ENCODE assay signal across 10 mouse cellular contexts in genomic region chr2:60807341-60808195, GRCm38 (mm10).
A peak's percentile ranks its signal among the peaks of the same experiment; 100 is the strongest.
DNase-seq lines count a peak whose midpoint lies in the region; ATAC-seq and TF ChIP-seq lines count a peak whose summit lies in the region.
"Had no signal": no experiment of that assay in that cellular context is flagged by ENCODE, and none has a peak within 500 bp of the region (broad histone marks: within the 10 kb centered on the region; RNA-seq: fewer than 3 reads in every experiment).

No protein-coding gene starts in this region.

- ATAC-seq in kidney, embryonic 15.5 days (replicated peaks; ENCODE audit: low FRiP score) = peak; percentile 47; the same call in 1 of the 2 replicates
- ATAC-seq in limb, embryonic 15.5 days (ENCODE audit: insufficient number of reproducible peaks, low FRiP score, low TSS enrichment, low read depth) = no peak
- ATAC-seq: midbrain, embryonic 13.5 days had no signal

- in situ Hi-C loops in ES-E14 (cut with MboI; ENCODE audit: low sequenced_read_pairs in 2 of 2, unreplicated experiment in 2 of 2) = no loop called here

- H3K36me3 ChIP-seq in kidney, embryonic 15.5 days = no peaks in the 10 kb centered on the region
- H3K36me3 ChIP-seq in ES-E14 (ENCODE audit: control insufficient read depth, insufficient read depth, low read length, poor library complexity, severe bottlenecking) = no peaks in the 10 kb centered on the region
- H3K36me3 ChIP-seq in limb, embryonic 15.5 days = no peaks in the 10 kb centered on the region
- H3K36me3 ChIP-seq: midbrain, embryonic 13.5 days had no signal

- H3K4me2 ChIP-seq in kidney, embryonic 15.5 days = no peak overlapping the region
- no peak overlapping the region for H3K4me2 ChIP-seq in limb, embryonic 15.5 days
- H3K4me2 ChIP-seq: midbrain, embryonic 13.5 days had no signal

- H3K9me3 ChIP-seq in kidney, embryonic 15.5 days (replicated peaks) = no peaks in the 10 kb centered on the region
- no peaks in the 10 kb centered on the region for H3K9me3 ChIP-seq in ES-E14 (ENCODE audit: control insufficient read depth, insufficient read depth, low read depth, low read length)
- H3K9me3 ChIP-seq in limb, embryonic 15.5 days = no peaks in the 10 kb centered on the region
- H3K9me3 ChIP-seq: midbrain, embryonic 13.5 days had no signal

- no peak for DNase-seq in kidney, adult 11 months
- no peak for DNase-seq in ES-E14 (ENCODE audit: low read depth, low spot score)
- DNase-seq in frontal cortex, postnatal 10 days (ENCODE audit: low spot score in 2 of 2) = no peak
- DNase-seq in spleen, adult 12 weeks (ENCODE audit: low spot score) = no peak
- DNase-seq in frontal cortex, adult 2 months (ENCODE audit: extremely low spot score in 1 of 2, low spot score in 1 of 2) = no peak
- DNase-seq: kidney, postnatal 10 days had no signal

- H3K9ac ChIP-seq in kidney, embryonic 15.5 days = no peak overlapping the region
- peak overlapping the region; percentile 20; the same call in 1 of the 2 replicates for H3K9ac ChIP-seq in ES-E14 (ENCODE audit: insufficient read depth, low read depth, low read length, poor library complexity, severe bottlenecking)
- no peak overlapping the region for H3K9ac ChIP-seq in limb, embryonic 15.5 days
- H3K9ac ChIP-seq: midbrain, embryonic 13.5 days had no signal

- H3K4me3 ChIP-seq in kidney, embryonic 15.5 days (replicated peaks) = no peak overlapping the region
- no peak overlapping the region for H3K4me3 ChIP-seq in ES-E14 (ENCODE audit: insufficient read depth in 1 of 2, low read depth in 1 of 2, low read length in 2 of 2, poor library complexity in 1 of 2, severe bottlenecking in 1 of 2)
- H3K4me3 ChIP-seq in brown adipose tissue, adult 24 weeks (ENCODE audit: insufficient read depth, low read depth, low read length) = no peak overlapping the region
- no peak overlapping the region for H3K4me3 ChIP-seq in limb, embryonic 15.5 days
- H3K4me3 ChIP-seq: midbrain, embryonic 13.5 days had no signal

- H3K4me1 ChIP-seq in kidney, embryonic 15.5 days = peaks cover 74% of the 10 kb centered on the region
- peaks cover 11 to 21% of the 10 kb centered on the region in 2 experiments for H3K4me1 ChIP-seq in ES-E14 (ENCODE audit: control insufficient read depth in 2 of 2, insufficient read depth in 2 of 2, low read length in 2 of 2, poor library complexity in 1 of 2)
- H3K4me1 ChIP-seq in brown adipose tissue, adult 24 weeks (ENCODE audit: control insufficient read depth, insufficient read depth, insufficient read length, low read length) = peaks cover 53% of the 10 kb centered on the region
- H3K4me1 ChIP-seq in limb, embryonic 15.5 days = peaks cover 39% of the 10 kb centered on the region

- WGBS in kidney, embryonic 15.5 days = 44% methylated on average over 11 of the region's 11 CpGs
- WGBS in limb, embryonic 15.5 days = 43% methylated on average over 11 of the region's 11 CpGs

- peak overlapping the region; percentile 55 for H3K27ac ChIP-seq in kidney, embryonic 15.5 days
- H3K27ac ChIP-seq in ES-E14 (ENCODE audit: insufficient read depth, low read depth, low read length, poor library complexity, severe bottlenecking) = no peak overlapping the region; the same call in 1 of the 2 replicates
- peak overlapping the region; percentile 11 for H3K27ac ChIP-seq in brown adipose tissue, adult 24 weeks (replicated peaks; ENCODE audit: low read depth, low read length)
- H3K27ac ChIP-seq in limb, embryonic 15.5 days = peak overlapping the region; percentile 55
- H3K27ac ChIP-seq: midbrain, embryonic 13.5 days had no signal

- no peaks in the 10 kb centered on the region for H3K27me3 ChIP-seq in kidney, embryonic 15.5 days
- H3K27me3 ChIP-seq in limb, embryonic 15.5 days = no peaks in the 10 kb centered on the region

TF ChIP-seq in ES-E14, 5 proteins besides CTCF, POLR2A, EP300 and RAD21:
- no peak for TF ChIP-seq ZNF384 (IDR thresholded peaks at IDR 0.05; ENCODE audit: low read depth, low read length)
- TF ChIP-seq MAFK (IDR thresholded peaks at IDR 0.05; ENCODE audit: insufficient read depth, low read depth, low read length) = no peak
- no peak for TF ChIP-seq CHD2 (IDR thresholded peaks at IDR 0.05; ENCODE audit: low read depth, low read length)
- no peak for TF ChIP-seq HCFC1 (IDR thresholded peaks at IDR 0.05; ENCODE audit: borderline replicate concordance, insufficient read depth, low read length)
- TF ChIP-seq ZC3H11A (IDR thresholded peaks at IDR 0.05; ENCODE audit: borderline replicate concordance, low read depth, low read length) = no peak
TF ChIP-seq in ES-E14: peak in this region for 0.
